Mouse (Mus musculus): Measurements from ENCODE around the gene Zfp275.
"Not testable (repeated sequence)": the region's sequence is repeated elsewhere in the genome, so short reads cannot be mapped to it uniquely, and the experiment has no call there.

Gene Zfp275

DNA sequence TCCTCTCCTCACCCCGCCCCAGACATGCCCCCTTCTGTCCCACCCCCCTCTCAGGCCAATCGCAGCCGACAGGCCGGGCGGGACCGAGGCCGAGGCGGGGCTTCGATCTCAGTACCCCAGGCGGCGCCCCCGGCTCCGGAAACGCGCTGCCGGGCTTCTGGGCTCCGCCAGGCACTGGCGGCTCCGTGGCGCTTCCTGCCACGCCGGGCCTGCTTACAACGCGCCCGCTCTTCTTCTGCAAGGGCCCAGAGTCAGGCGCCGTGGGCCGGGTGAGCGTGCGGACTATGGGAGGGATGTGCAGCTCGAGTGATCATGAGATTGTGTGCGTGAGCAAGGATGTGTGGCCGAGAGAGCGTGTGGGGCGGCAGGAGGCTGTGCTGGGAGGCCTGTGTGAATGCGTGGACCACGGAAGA is at the start of gene Zfp275:
Zfp275 (plus strand) TSS at position 139 of the 413 bp plus-strand sequence.
- peak; percentile 67 for DNase-seq

DNA sequence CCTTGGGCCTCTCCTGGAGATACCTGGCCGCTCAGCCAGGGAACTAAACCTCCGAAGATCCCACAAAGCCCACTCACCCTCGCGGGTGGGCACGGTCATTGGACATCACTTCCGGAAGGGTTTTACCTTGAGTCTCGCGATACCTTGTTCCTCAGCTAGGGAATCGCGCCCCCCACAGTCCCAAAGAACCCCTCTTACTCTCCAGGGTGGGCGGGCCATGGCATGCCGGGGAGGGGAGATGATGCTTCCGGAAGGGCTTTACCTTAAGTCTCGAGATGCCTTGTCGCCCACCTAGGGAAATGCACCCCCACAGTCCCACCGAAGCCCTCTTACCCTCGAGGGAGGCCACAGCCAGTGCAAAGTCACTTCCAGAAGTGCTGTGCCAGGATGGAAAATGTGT is 49.5 kb upstream of the Zfp275 start, which contains the start of the genes Xlr5a and Xlr5c:
Xlr5a (minus strand) TSS at position 101 of the 400 bp plus-strand sequence.
Xlr5c (minus strand) TSS at position 101 of the 400 bp plus-strand sequence.
- DNase-seq: not testable (repeated sequence)

DNA sequence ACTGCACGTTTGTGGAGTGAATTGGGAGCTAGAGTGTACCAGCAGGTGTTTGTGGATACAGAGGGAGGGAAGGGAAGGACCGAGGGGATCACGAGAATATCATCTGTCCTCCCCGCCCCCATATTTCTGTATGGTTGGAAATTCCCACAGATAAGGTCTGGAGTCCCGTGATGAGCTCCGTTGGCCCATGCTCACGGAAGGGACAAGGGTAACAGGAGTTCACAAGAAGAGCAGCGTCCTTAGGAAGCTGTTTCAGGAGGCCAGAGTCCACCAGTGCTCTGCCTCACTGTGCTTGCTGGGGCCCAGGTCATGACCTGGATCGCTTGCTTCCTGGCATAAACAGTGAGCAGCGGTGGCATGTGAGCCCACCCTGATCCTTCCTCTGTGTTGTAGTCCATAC is 46.7 kb upstream of the Zfp275 start:
- DNase-seq: not testable (repeated sequence)

DNA sequence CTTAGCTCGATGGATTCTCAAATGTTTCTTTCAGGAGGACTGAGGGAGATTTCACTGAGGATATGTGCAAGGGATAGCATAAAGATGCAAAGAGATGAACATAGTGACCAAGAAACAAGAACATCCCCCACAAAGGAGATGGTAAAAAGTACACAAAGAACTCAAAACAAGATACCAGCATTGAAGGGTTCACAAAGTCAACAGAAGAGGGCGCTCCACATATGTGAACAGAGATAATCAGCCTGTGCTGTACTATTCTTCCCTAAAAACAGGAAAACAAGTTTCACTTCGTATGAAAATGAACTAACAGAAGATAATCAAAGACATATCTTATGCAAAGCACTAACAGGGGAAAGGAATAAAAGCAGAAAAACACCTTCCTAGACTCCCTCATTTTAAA is 29.9 kb upstream of the Zfp275 start:
- DNase-seq: peak; percentile 19

DNA sequence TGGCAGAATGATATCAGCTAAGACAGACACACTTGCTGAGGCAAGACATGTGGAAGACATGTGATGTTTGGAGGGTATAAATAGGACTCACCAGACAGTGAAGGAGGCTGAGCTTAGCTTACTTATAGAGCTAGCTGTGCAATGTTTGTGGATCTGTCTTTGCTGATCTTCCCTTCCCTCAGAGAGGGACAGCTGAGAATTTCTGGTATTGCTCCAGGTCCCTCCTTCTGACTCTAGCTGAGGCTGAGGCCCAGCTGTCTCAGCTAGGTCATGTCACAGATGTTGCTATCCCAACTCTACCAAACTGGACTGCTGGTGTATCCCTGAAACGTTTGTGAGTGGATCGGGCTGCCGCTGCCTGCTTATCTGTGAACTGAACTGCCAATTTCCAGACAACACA is 21.4 kb upstream of the Zfp275 start:
- DNase-seq: no peak

DNA sequence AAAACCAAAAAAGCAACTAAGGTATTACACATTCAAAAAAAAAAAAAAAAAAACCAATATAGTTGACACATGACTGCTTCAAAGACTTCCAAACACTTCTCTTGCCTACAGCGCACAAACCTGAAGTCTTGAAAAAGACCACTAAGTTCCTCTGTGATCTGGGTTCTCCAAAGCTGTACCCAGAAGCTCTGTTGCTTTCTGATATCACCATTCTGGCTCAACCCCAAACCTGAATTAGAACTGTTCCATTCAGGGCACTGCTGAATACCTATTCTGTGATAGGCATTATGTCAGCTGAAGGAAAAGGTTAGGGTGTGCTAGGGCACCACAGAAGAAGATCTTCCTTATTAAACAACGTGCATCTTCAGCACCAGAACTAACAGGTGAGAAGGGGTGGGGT is 15.2 kb upstream of the Zfp275 start:
- no peak for DNase-seq

DNA sequence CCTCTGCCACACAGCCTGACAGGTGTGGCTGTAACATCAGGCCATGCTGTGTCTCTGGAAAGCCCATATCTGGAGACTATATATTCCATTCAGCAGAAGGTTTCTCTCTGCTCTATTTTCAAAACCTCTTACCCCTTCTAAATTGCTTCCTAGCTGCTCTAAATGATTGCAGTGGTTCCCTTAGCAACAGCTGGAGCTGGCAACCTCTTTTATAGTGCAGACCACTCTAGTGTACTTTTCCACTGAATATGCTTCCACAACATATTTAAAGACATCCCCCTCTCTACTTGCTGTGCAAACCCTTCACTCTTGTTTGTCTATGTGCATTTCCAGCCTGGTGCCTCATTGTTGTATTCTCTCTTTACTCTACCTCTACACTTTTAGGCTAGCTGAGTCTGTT is 8.9 kb upstream of the Zfp275 start:
- DNase-seq: no peak

DNA sequence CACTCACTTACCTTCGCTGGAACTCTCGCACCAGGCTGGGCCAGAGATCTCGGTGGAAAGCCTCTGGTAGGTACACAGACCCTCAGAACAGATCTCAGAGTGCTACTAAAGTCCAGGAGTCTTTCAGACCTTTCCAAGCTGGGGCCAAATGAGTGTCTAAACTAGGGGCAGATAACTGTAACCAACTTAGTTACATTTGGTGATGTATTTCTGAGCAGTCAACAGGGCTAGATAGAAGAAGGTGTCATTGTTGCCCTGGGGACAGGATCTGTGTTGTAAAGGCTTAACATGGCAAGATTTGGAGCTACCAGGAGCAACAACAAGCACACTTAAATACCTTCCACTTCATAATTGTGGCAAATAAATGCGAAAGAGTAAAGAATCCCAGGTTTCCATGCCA is 5.7 kb upstream of the Zfp275 start, which contains the start of gene Gm45015:
Gm45015 (minus strand) TSS at position 101 of the 400 bp plus-strand sequence.
- DNase-seq: no peak

DNA sequence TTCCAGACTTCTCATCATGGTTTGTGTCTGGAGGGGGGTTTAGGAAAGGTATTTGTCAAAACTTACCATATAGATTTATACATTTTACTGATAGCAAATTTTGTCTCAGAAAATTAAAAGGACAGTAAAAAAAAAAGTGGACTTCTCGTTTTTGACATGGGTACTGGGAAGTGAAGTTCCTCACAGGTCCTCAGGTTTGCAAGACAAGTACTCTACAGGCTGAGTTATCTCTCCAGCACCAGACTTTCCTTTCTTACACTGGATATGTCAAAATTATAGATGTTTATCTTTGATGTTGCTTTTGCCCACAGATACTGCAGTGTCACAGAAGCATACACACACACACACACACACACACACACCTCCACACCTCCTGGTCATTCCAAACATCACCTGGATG is 948 bp upstream of the Zfp275 start:
- no peak for DNase-seq

DNA sequence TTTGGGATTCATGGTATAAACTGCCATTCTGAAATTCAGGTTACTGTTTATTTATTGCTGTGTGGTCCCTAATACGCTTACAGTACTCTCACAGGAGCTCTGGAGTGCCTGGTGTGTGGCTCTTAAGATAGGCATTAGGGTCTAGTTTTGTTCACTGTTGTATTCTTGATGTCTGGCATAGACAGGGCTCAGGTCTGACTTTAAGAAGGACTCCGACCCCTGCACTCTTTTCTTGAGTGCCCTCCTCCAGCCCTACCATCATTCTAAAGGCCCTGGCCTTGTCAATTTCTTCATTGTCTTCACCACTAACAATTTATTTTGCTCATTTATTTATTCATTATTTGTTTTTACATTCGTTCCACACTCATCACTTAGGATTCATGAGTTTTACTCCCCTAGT is 353 bp upstream of the Zfp275 start:
- DNase-seq: no peak

DNA sequence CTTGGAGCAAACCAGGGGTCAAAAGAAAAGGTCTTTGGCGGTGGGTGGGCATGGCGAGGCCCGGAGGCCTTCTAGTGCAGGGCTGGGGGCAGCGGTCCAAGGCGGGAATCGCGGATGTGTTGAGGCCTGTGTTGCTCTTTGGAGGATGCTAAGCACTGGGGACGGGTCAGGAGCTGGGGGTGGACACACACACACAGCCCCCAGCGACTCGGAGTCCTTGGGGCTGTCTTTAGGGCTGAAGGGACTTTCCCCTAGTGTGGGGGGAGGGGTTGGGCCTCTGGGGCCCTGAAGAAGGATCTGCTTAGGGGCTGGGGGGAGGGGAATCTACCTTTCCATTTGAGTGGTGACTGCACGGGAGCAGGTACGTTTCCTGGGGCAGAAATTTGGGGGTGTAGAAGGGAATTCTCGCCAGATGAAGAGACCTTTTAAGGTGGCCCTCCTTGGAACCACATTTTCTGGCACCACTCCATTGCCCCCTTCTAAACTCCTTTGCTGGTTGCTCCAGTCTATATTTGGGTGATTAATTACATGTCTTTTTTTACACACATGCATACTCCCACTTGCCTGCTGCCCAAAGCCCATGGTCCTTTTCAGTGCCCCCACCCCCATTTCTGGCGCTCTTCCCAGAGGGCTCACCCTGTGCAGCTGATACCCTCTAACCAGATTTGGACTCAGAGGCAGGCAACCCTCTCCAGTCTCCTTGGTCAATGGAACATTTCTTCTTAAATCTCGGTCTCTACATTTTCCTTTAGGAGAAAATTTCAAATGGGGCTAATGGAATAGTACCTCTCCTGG is 717 bp downstream of the Zfp275 start:
- DNase-seq: no peak

DNA sequence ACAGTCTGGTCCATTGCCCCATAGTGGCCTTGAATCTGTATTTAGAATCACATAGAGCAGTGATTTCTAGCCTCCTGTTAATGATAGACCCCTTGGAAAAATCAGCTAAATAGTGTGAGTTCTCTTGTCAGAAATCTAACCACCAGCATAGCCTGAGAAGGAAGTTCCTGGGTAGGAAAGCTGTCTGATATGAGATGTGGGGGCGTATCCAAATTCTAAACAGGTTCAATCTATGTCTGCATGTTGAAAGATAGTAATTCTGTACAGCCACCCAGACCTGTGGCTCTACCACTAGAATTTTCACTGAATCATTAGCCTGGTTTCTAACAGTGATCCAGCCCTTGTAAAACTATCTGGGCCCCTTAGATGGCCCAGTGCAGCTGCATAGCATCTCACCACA is 1.4 kb downstream of the Zfp275 start:
- DNase-seq: no peak

DNA sequence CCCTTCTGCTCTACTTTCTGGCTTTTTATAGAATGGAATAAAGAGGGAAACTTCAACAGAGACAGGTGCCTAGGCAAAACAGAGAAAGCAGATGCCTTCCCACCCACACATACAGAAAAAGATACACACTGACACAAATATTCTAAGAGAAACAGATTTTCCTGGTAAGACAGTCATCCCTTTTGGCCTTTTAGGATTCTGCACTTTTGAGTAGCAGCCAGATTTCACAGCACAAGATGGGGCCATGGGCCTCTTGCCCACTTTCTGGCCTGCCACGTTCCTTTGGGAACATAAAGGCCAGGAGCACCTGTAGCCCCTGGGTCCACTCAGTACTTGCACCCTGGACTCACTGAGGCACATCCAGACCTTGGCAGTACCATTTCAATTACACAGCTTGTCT is 1.9 kb downstream of the Zfp275 start:
- DNase-seq: peak; percentile 15

DNA sequence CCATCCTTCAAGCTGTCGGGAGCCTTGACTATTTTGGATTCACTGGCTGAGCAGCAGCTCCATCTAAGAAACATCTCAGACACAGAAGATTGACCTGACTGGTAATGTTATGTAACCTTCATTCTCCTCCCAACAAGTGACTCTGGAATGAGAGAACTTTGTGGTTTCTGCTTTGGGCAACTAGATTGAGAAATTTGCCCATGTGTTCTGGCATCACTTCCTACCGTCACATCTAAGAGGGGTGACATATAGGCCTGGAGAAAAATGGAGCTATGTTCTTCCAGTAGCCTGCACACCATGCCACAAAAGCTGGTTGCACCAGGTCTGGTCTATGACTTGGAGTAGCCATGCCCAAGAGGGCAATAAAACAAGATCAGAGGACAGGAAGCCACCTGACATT is 13.7 kb downstream of the Zfp275 start:
- no peak for DNase-seq

DNA sequence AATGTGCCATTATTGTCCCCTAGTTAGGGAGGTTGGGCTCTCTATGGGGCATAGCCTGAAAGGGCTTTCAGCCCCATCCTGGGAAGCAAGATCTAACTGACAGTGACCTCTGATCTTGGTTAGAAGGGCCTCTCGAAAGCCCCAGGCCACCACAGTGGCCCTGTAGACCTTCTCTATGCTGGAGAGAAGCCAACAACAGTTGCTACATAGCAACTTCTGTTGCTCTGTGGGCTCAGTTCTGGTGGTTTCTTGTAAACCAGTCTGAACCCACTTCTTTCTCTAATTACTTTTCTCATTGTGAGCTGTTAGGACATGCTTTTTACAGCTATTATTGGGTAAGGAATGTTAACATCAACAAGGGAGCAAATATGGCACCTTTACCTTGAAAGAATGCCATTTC is 14.3 kb downstream of the Zfp275 start:
- no peak for DNase-seq

DNA sequence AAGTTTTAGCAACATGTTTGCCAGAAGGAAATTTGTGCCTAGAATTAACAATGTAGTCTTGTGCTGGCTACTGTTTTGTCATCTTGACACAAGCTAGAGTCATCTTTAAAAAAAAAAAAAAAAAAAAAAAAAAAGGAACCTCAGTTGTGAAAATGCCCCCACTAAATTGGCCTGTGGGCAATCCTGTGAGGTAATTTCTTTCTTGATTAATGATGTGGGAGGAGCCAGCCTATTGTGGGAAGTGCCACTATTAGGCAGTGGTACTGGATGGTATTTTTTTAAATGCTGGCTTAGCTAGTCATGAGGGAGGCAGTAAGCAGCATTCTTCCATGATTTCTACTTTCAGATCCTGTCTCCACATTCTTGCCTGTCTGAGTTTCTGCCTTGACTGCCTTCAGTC is 20.9 kb downstream of the Zfp275 start:
- DNase-seq: no peak

DNA sequence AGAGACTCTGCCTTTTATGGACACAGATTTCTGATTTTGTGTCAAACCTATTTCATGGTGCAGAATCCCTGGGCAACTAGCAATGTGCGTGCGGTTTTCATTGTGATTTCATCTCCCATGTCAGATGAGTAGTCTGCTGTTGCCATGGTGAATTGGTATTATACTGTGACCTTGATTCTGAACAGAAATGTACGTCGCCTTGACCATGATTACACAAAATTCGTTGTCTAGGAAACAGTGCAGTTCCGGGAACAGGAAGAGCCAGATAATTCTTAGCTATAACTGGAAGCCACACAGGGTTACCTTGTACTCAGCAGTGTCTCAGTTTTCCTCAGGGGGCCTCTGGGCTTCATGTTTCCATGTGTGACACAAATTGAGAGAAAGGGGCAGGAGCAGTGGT is 42.0 kb downstream of the Zfp275 start:
- no peak for DNase-seq

DNA sequence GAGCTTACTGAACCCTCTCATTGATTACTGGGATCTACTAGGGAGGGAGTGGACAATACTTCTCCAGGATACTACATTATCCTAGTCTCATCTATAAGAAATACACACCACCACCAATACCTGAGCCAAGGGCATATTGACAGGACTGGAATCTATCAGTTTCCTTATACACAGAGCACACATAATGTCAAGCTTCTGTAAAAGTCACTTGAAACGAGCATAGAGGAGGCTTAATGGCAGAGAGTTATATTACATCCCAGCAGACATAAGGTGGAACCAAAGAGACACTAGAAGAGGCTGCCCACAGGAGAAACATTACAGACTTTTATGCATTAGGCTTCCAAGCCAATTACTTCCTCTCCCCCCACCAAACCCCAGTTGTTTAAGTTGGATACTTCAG is 42.5 kb downstream of the Zfp275 start:
- no peak for DNase-seq

DNA sequence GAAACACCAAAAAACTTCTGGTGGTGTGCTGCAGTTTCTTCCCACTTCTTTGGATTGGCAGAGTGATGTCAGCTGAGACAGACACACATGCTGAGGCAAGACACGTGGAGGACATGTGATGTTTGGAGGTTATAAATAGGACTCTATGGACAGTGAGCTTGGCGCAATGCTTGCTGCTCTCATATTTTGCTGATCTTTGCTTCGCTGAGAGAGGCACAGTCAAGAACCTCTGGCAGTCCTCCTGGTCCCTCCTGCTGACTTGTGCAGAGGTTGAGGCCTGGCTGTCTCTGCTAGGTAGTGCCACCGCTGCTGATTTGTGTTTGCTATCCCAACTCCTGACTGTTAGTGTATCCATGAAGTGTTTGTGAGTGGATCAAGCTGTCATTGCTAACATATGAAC is 49.1 kb downstream of the Zfp275 start:
- no peak for DNase-seq

DNA sequence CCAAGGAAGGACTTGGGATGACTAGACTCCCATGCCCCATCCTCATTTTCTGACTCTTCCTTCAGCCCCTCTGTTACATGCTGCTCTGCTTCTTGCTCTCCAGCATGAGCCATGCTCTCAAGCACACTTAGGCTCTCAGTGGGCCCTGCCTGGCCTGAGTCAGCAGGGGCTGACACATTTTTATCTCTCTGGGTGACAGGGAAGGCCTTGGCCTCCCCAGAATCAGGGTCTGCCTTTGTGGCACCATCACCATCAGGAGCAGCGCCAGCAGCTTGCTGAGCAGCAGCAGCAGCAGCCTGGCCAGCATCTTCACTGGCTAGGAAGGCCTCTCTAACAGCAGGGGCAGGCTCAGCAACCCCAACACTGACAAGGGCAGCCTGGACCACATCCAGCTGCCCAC is 54.0 kb downstream of the Zfp275 start:
- DNase-seq: no peak

DNA sequence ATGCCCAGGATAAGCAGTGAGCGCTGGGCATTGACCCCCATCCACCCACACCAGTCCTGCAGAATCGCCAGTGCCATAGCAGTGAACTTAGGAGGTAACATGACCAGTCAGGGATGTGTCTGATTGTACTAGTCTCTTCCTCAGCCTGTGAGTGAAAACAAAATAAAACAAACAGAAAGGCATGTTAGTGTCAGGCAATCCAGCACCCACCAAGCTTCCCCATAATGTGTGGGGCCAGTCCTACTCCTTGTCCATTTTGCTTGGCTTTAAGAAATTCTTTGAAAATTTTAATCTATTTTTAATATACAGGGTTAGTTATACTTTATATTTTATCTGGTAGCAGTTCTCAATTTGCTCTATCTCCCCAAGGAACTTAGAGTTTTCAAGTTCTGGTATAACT is 56.2 kb downstream of the Zfp275 start, which contains the start of gene Gm18336:
Gm18336 (minus strand) TSS at position 101 of the 400 bp plus-strand sequence.
- DNase-seq: not testable (repeated sequence)

DNA sequence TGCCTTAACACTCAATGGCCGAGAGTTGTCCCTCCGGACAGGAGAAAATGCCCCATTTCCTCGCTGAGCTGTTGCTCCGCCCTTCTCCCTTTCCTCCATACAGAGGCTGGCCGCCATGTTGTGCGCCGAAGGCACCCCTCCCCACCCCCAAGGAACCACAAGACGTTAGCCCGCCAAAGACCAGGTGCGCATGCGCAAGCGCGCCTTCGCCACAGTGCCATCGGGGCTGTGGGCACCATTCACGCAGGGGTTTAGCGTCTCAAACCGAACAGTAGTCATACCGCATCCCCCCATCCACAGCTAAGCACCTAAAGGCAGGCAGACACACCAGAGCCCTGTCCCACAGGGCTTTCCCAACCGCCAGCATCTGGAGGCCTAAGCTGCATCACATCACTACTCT is 58.5 kb downstream of the Zfp275 start:
- DNase-seq: no peak

DNA sequence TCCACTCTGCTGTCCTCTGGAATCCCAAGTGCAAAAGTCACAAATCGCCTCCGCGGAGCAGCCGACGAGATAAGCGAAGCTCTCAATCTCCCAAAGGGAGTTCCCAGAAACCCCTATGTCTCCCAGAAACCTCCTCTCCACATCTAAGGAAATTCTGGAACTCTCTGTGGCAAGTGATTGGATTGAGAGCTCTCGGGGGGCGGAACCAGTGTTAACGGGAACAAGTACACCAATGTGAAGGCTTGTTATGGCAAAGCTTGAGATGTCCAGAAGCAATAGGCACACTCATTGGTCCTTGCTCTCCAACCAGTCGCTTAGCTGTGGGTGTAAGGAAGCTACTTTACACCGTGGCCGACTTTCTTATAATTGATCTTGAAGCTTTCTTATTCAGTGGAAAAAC is 59.2 kb downstream of the Zfp275 start:
- no peak for DNase-seq

All from cerebellum, adult 8-10 months (tissue).